Mouse (Mus musculus): ENCODE data around the gene Il1rapl2. TPM values are rescaled to one million over a fixed set of nuclear protein-coding genes. Genes with fewer than 3 reads are reported as not detected.
"Not testable (repeated sequence)": the region's sequence is repeated elsewhere in the genome, so short reads cannot be mapped to it uniquely, and the experiment has no call there.

The Il1rapl2 gene
- polyA plus RNA-seq, 1 experiment from 2014 or later: 3.4 TPM

GRCm38 (mm10) chrX:138043113-138043512 lies 472.7 kb downstream of the Il1rapl2 start:
- H3K4me2 ChIP-seq (ENCODE audit: low read length): no peak overlapping the region
- ATAC-seq: no peak
- WGBS: 93% methylated on average over 3 of the region's 3 CpGs

GRCm38 (mm10) chrX:138103954-138104353 lies 533.5 kb downstream of the Il1rapl2 start:
- Histone ChIP-seq H3K27ac (ENCODE audit: low read length) (no peak overlapping the region), H3K4me1 (replicated peaks; ENCODE audit: control insufficient read depth, insufficient read depth, low read length) (no peaks in the 10 kb centered on the region), H3K27me3 (replicated peaks; ENCODE audit: control insufficient read depth, insufficient read depth, low read length) (no peaks in the 10 kb centered on the region), H3K9ac (replicated peaks; ENCODE audit: low read depth, low read length) (no peak overlapping the region), H3K4me3 (replicated peaks; ENCODE audit: low read length) (no peak overlapping the region), H3K4me2 (ENCODE audit: low read length) (no peak overlapping the region), H3K9me3 (ENCODE audit: control insufficient read depth, low read length) (no peaks in the 10 kb centered on the region), H3K36me3 (ENCODE audit: control insufficient read depth, insufficient read depth) (no peaks in the 10 kb centered on the region)
- WGBS: 86% methylated on average over 6 of the region's 6 CpGs
- ATAC-seq: no peak

More at GRCm38 (mm10) chrX:138043113-138043512, 472.7 kb downstream of the Il1rapl2 start:
- Histone ChIP-seq H3K27ac (ENCODE audit: low read length) (no peak overlapping the region), H3K27me3 (replicated peaks; ENCODE audit: control insufficient read depth, insufficient read depth, low read length) (no peaks in the 10 kb centered on the region), H3K9me3 (ENCODE audit: control insufficient read depth, low read length) (no peaks in the 10 kb centered on the region), H3K4me1 (replicated peaks; ENCODE audit: control insufficient read depth, insufficient read depth, low read length) (no peaks in the 10 kb centered on the region), H3K9ac (replicated peaks; ENCODE audit: low read depth, low read length) (no peak overlapping the region), H3K4me3 (replicated peaks; ENCODE audit: low read length) (no peak overlapping the region), H3K36me3 (ENCODE audit: control insufficient read depth, insufficient read depth) (no peaks in the 10 kb centered on the region)

- H3K36me3 ChIP-seq (ENCODE audit: control insufficient read depth, insufficient read depth): no peaks in the 10 kb centered on the region
- H3K27me3 ChIP-seq (replicated peaks; ENCODE audit: control insufficient read depth, insufficient read depth, low read length): no peaks in the 10 kb centered on the region
- WGBS: 66% methylated on average over 3 of the region's 3 CpGs
- no peak overlapping the region for H3K9ac ChIP-seq (replicated peaks; ENCODE audit: low read depth, low read length)
- H3K4me3 ChIP-seq (replicated peaks; ENCODE audit: low read length): no peak overlapping the region
- H3K27ac ChIP-seq (ENCODE audit: low read length): no peak overlapping the region
- no peaks in the 10 kb centered on the region for H3K4me1 ChIP-seq (replicated peaks; ENCODE audit: control insufficient read depth, insufficient read depth, low read length)
- peak; percentile 43; the same call in 1 of the 2 replicates for ATAC-seq
- no peaks in the 10 kb centered on the region for H3K9me3 ChIP-seq (ENCODE audit: control insufficient read depth, low read length)
- H3K4me2 ChIP-seq (ENCODE audit: low read length): no peak overlapping the region
Observed at GRCm38 (mm10) chrX:138104668-138105067, 534.3 kb downstream of the Il1rapl2 start.

GRCm38 (mm10) chrX:138170146-138170545 lies 599.7 kb downstream of the Il1rapl2 start:
- Histone ChIP-seq H3K27me3 (replicated peaks; ENCODE audit: control insufficient read depth, insufficient read depth, low read length) (no peaks in the 10 kb centered on the region), H3K27ac (ENCODE audit: low read length) (no peak overlapping the region), H3K36me3 (ENCODE audit: control insufficient read depth, insufficient read depth) (no peaks in the 10 kb centered on the region), H3K4me3 (replicated peaks; ENCODE audit: low read length) (no peak overlapping the region), H3K4me1 (replicated peaks; ENCODE audit: control insufficient read depth, insufficient read depth, low read length) (no peaks in the 10 kb centered on the region), H3K4me2 (ENCODE audit: low read length) (no peak overlapping the region), H3K9ac (replicated peaks; ENCODE audit: low read depth, low read length) (no peak overlapping the region), H3K9me3 (ENCODE audit: control insufficient read depth, low read length) (no peaks in the 10 kb centered on the region)
- ATAC-seq: no peak
- 13% methylated on average over 3 of the region's 3 CpGs for WGBS

GRCm38 (mm10) chrX:138209480-138209879 lies 639.1 kb downstream of the Il1rapl2 start, which contains the start of gene Tex13a:
Gene Tex13a (minus strand): TSS chrX:138209580.
- 82% methylated on average over 3 of the region's 3 CpGs for WGBS
- H3K4me1 ChIP-seq (replicated peaks; ENCODE audit: control insufficient read depth, insufficient read depth, low read length): no peaks in the 10 kb centered on the region
- H3K9me3 ChIP-seq (ENCODE audit: control insufficient read depth, low read length): no peaks in the 10 kb centered on the region
- no peak within 1 kb of the TSS for H3K27ac ChIP-seq (ENCODE audit: low read length)
- no peaks in the 10 kb centered on the region for H3K27me3 ChIP-seq (replicated peaks; ENCODE audit: control insufficient read depth, insufficient read depth, low read length)
- no peaks in the 10 kb centered on the region for H3K36me3 ChIP-seq (ENCODE audit: control insufficient read depth, insufficient read depth)
- H3K4me2 ChIP-seq (ENCODE audit: low read length): no peak within 1 kb of the TSS
- H3K9ac ChIP-seq (replicated peaks; ENCODE audit: low read depth, low read length): no peak within 1 kb of the TSS
- H3K4me3 ChIP-seq (replicated peaks; ENCODE audit: low read length): no peak within 1 kb of the TSS
- ATAC-seq: no peak

GRCm38 (mm10) chrX:138234626-138235025 lies 664.2 kb downstream of the Il1rapl2 start:
- 71% methylated on average over 4 of the region's 4 CpGs for WGBS
- no peak for ATAC-seq
- H3K4me2 ChIP-seq (ENCODE audit: low read length): no peak overlapping the region

GRCm38 (mm10) chrX:138348736-138349135 lies 778.3 kb downstream of the Il1rapl2 start:
- ATAC-seq; H3K4me3 ChIP-seq (replicated peaks; ENCODE audit: low read length); H3K36me3 ChIP-seq (ENCODE audit: control insufficient read depth, insufficient read depth); H3K4me2 ChIP-seq (ENCODE audit: low read length); H3K4me1 ChIP-seq (replicated peaks; ENCODE audit: control insufficient read depth, insufficient read depth, low read length); H3K9ac ChIP-seq (replicated peaks; ENCODE audit: low read depth, low read length); H3K27me3 ChIP-seq (replicated peaks; ENCODE audit: control insufficient read depth, insufficient read depth, low read length); H3K9me3 ChIP-seq (ENCODE audit: control insufficient read depth, low read length); H3K27ac ChIP-seq (ENCODE audit: low read length): not testable (repeated sequence)
- 78% methylated on average over 1 of the region's 1 CpGs for WGBS

More at GRCm38 (mm10) chrX:138234626-138235025, 664.2 kb downstream of the Il1rapl2 start:
- H3K9ac ChIP-seq (replicated peaks; ENCODE audit: low read depth, low read length): no peak overlapping the region
- no peak overlapping the region for H3K4me3 ChIP-seq (replicated peaks; ENCODE audit: low read length)
- no peaks in the 10 kb centered on the region for H3K36me3 ChIP-seq (ENCODE audit: control insufficient read depth, insufficient read depth)
- no peaks in the 10 kb centered on the region for H3K9me3 ChIP-seq (ENCODE audit: control insufficient read depth, low read length)
- no peak overlapping the region for H3K27ac ChIP-seq (ENCODE audit: low read length)
- H3K4me1 ChIP-seq (replicated peaks; ENCODE audit: control insufficient read depth, insufficient read depth, low read length): no peaks in the 10 kb centered on the region
- no peaks in the 10 kb centered on the region for H3K27me3 ChIP-seq (replicated peaks; ENCODE audit: control insufficient read depth, insufficient read depth, low read length)

- Histone ChIP-seq H3K9me3 (ENCODE audit: control insufficient read depth, low read length) (no peaks in the 10 kb centered on the region), H3K4me2 (ENCODE audit: low read length) (no peak overlapping the region)
Observed at GRCm38 (mm10) chrX:138433794-138434193, 863.4 kb downstream of the Il1rapl2 start.

GRCm38 (mm10) chrX:138437939-138438338 lies 867.5 kb downstream of the Il1rapl2 start:
- no peak overlapping the region for H3K27ac ChIP-seq (ENCODE audit: low read length)
- no peak overlapping the region for H3K4me3 ChIP-seq (replicated peaks; ENCODE audit: low read length)
- WGBS: 78% methylated on average over 3 of the region's 3 CpGs
- no peaks in the 10 kb centered on the region for H3K9me3 ChIP-seq (ENCODE audit: control insufficient read depth, low read length)
- no peaks in the 10 kb centered on the region for H3K27me3 ChIP-seq (replicated peaks; ENCODE audit: control insufficient read depth, insufficient read depth, low read length)
- no peaks in the 10 kb centered on the region for H3K36me3 ChIP-seq (ENCODE audit: control insufficient read depth, insufficient read depth)
- ATAC-seq: no peak
- H3K4me2 ChIP-seq (ENCODE audit: low read length): no peak overlapping the region
- H3K9ac ChIP-seq (replicated peaks; ENCODE audit: low read depth, low read length): no peak overlapping the region
- H3K4me1 ChIP-seq (replicated peaks; ENCODE audit: control insufficient read depth, insufficient read depth, low read length): no peaks in the 10 kb centered on the region

More at GRCm38 (mm10) chrX:138433794-138434193, 863.4 kb downstream of the Il1rapl2 start:
- WGBS: 52% methylated on average over 2 of the region's 2 CpGs
- no peak overlapping the region for H3K27ac ChIP-seq (ENCODE audit: low read length)
- ATAC-seq: no peak
- no peaks in the 10 kb centered on the region for H3K4me1 ChIP-seq (replicated peaks; ENCODE audit: control insufficient read depth, insufficient read depth, low read length)
- no peaks in the 10 kb centered on the region for H3K27me3 ChIP-seq (replicated peaks; ENCODE audit: control insufficient read depth, insufficient read depth, low read length)
- no peak overlapping the region for H3K4me3 ChIP-seq (replicated peaks; ENCODE audit: low read length)
- no peaks in the 10 kb centered on the region for H3K36me3 ChIP-seq (ENCODE audit: control insufficient read depth, insufficient read depth)
- H3K9ac ChIP-seq (replicated peaks; ENCODE audit: low read depth, low read length): no peak overlapping the region

GRCm38 (mm10) chrX:138449856-138450255 lies 879.4 kb downstream of the Il1rapl2 start:
- Histone ChIP-seq H3K4me2 (ENCODE audit: low read length) (no peak overlapping the region), H3K9ac (replicated peaks; ENCODE audit: low read depth, low read length) (no peak overlapping the region), H3K27me3 (replicated peaks; ENCODE audit: control insufficient read depth, insufficient read depth, low read length) (no peaks in the 10 kb centered on the region; the same call in 1 of the 2 replicates), H3K4me3 (replicated peaks; ENCODE audit: low read length) (no peak overlapping the region), H3K4me1 (replicated peaks; ENCODE audit: control insufficient read depth, insufficient read depth, low read length) (no peaks in the 10 kb centered on the region), H3K9me3 (ENCODE audit: control insufficient read depth, low read length) (no peaks in the 10 kb centered on the region), H3K27ac (ENCODE audit: low read length) (no peak overlapping the region), H3K36me3 (ENCODE audit: control insufficient read depth, insufficient read depth) (no peaks in the 10 kb centered on the region)
- peak; percentile 49; the same call in 1 of the 2 replicates for ATAC-seq
- WGBS: 19% methylated on average over 2 of the region's 2 CpGs

Data from forebrain, embryonic 16.5 days (tissue).